Mouse (Mus musculus): ENCODE data around the gene Bmp2.

The Bmp2 gene

DNA sequence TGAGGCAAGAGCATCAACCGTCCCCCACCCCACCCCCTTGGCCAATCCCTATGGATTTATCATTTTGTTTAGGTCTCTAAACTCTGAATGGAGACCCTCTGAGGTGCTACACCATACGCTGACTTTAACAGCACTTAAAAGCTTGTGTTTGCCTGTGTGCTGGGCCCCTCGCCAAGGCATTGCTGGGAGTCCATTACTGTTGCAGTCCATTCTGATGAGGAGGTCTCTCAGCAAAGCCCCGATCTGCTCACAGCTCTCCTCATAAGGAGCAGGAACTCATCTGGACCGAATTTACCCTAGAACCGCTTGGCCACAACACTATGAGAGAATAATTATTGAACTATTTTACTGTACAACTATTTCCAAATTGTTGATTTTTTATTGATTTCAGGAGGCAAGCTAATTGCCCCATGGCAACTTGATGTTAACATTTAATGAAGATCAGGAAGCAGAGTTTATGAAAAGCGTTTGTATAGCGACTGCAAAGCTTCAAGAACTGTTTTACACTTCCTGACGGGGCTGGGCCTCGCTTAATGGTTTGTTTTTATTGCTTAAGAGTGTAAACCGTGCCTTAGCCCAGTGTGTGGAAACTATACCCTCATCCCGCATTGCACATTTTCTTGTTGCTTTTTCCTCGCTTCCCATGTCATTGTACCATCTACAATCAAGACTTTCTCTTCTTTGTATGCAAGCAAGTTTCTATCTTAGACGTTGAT is 14.2 kb downstream of the Bmp2 start:
- no peak for DNase-seq (ENCODE audit: low read depth, low spot score)

DNA sequence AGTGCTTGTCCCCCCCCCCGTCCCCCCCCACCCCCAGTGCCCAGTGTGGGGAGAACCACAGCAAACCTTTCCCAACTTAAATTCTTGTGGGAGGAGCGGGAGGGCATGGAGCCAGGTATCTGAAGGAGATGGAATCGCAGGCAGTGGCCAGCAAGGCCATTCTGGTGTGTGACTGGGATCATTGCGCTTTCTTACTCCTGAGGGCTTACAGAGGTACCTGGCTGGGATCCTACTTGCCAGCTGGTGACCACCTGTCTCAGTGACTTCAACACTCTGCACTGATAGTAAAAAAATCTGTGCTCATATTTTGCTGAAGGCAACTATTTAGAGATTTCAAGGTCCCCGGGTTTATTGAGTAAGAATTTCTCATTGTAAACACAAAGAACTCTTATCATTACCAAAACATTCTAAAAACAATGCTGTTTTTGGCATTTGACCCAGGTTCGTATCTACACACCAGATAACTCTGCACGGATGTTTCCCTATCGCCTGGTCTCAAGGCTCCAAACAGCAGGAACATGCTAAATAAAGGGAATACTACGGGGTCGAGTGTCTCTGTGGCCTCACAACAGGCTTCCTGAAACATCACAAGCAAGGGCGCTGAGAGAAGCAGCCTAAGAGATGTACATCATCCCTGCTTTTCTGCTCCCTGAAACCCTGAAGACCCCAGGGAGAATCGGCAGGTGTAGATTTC is 39.8 kb downstream of the Bmp2 start:
- no peak for DNase-seq (ENCODE audit: low read depth, low spot score)
